Mouse (Mus musculus) R1 (cell line): ENCODE measurements around the gene Rnf10.
"Not testable (repeated sequence)": the region's sequence is repeated elsewhere in the genome, so short reads cannot be mapped to it uniquely, and the experiment has no call there.

Source experiments
- DNase-seq: peaks from one replicate; pipeline ENCODE4 v3.0.0-alpha.2; 2018; ENCODE audit warnings: low read depth, low spot score

Gene Rnf10

GRCm38 (mm10) chr5:115272812-115273548 lies at the start of gene Rnf10:
Rnf10 (minus strand) TSS chr5:115272898.
- peak; percentile 99 for DNase-seq

- DNase-seq = peak; percentile 88
Observed at GRCm38 (mm10) chr5:115319004-115319940, 46.6 kb upstream of the Rnf10 start.

GRCm38 (mm10) chr5:115317645-115318328 lies 45.1 kb upstream of the Rnf10 start:
- DNase-seq = peak; percentile 95

- DNase-seq = peak; percentile 49
Observed at GRCm38 (mm10) chr5:115316968-115317644, 44.4 kb upstream of the Rnf10 start.

GRCm38 (mm10) chr5:115313668-115313943 lies 40.9 kb upstream of the Rnf10 start:
- DNase-seq = no peak

GRCm38 (mm10) chr5:115312816-115313667 lies 40.3 kb upstream of the Rnf10 start:
- no peak for DNase-seq

GRCm38 (mm10) chr5:115312354-115312753 lies 39.7 kb upstream of the Rnf10 start:
- no peak for DNase-seq

GRCm38 (mm10) chr5:115302190-115302589 lies 29.5 kb upstream of the Rnf10 start:
- DNase-seq = not testable (repeated sequence)

GRCm38 (mm10) chr5:115301615-115302014 lies 28.9 kb upstream of the Rnf10 start:
- no peak for DNase-seq

GRCm38 (mm10) chr5:115300792-115301614 lies 28.3 kb upstream of the Rnf10 start, which contains the start of gene Dynll1:
Dynll1 (minus strand) TSS chr5:115300999.
- peak; percentile 98 for DNase-seq

- DNase-seq = peak; percentile 87
Observed at GRCm38 (mm10) chr5:115300035-115300744, 27.5 kb upstream of the Rnf10 start.

GRCm38 (mm10) chr5:115296347-115296746 lies 23.6 kb upstream of the Rnf10 start:
- no peak for DNase-seq

GRCm38 (mm10) chr5:115294173-115294572 lies 21.5 kb upstream of the Rnf10 start:
- DNase-seq = peak; percentile 69

GRCm38 (mm10) chr5:115284735-115285134 lies 12.0 kb upstream of the Rnf10 start:
- no peak for DNase-seq

GRCm38 (mm10) chr5:115280050-115280687 lies 7.5 kb upstream of the Rnf10 start:
- DNase-seq = peak; percentile 69

- peak; percentile 81 for DNase-seq
Observed at GRCm38 (mm10) chr5:115279226-115280049, 6.7 kb upstream of the Rnf10 start, which contains the start of gene Coq5. Coq5 (plus strand) TSS chr5:115279666.

GRCm38 (mm10) chr5:115278785-115279184 lies 6.1 kb upstream of the Rnf10 start:
- no peak for DNase-seq

- DNase-seq = no peak
Observed at GRCm38 (mm10) chr5:115278053-115278452, 5.4 kb upstream of the Rnf10 start.
